Mouse (Mus musculus): ENCODE data around the gene Actr10.

DNA sequence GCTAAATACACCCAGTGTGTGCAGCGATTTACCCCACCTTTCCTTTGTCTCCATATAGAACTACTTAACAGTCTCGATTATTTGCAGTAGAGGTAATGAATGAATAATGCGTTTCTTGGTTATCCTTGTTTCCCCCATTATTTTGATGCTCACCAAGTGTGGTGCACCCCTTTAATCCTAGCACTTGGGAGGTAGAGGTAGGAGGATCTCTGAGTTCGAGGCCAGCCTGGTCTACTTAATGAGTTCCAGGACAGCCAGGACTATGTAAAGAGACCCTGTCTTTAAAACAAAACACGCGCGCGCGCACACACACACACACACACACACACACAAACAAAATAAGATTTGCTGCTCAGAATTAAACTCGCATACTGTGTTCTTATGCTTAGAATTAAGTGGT lies 37.7 kb downstream of the Actr10 start:
- no peak for TF ChIP-seq GATA1 (IDR thresholded peaks at IDR 0.05; ENCODE audit: borderline replicate concordance, low read length)
- TF ChIP-seq FLI1 (IDR thresholded peaks at IDR 0.05; ENCODE audit: low read length): no peak
